Mouse (Mus musculus) liver, postnatal 0 days (tissue): ENCODE data around the gene Fyb. TPM values are rescaled to one million over a fixed set of nuclear protein-coding genes. Genes with fewer than 3 reads are reported as not detected.

Experiments used
- ATAC-seq: fragments of 200-750 bp; cut with Nextera tagmentation; 2 replicates; pipeline ENCODE4 v1.8.0; 2017; ENCODE audit warnings: mild to moderate bottlenecking, moderate library complexity
- DNase-seq: peaks from one replicate; pipeline ENCODE4 v3.0.0-alpha.2; 2016
- H3K27ac ChIP-seq: fragments of 300-500 bp; sonication (generic); 2 replicates; pipeline ENCODE4 v1.5.1; 2014; ENCODE audit warnings: antibody characterized with exemption, moderate library complexity, mild to moderate bottlenecking, low read depth
- H3K27me3 ChIP-seq: fragments of 300-500 bp; sonication (generic); 2 replicates; pipeline ENCODE4 v1.6.1; 2014; ENCODE audit warnings: low read length, control low read depth, mixed read lengths; ENCODE audit not compliant: insufficient read depth
- H3K36me3 ChIP-seq: fragments of 300-500 bp; sonication (generic); replicated peaks from 2 replicates; pipeline ENCODE4 v1.6.1; 2014; ENCODE audit warnings: mild to moderate bottlenecking, control low read depth, low read length, moderate library complexity, mixed read lengths; ENCODE audit not compliant: insufficient read depth
- H3K4me1 ChIP-seq: fragments of 300-500 bp; sonication (generic); 2 replicates; pipeline ENCODE4 v1.6.1; 2014; ENCODE audit warnings: antibody characterized with exemption, mild to moderate bottlenecking, control low read depth; ENCODE audit not compliant: insufficient read depth
- H3K4me2 ChIP-seq: fragments of 300-500 bp; sonication (generic); 2 replicates; pipeline ENCODE4 v1.6.1; 2014; ENCODE audit warnings: low read depth, mild to moderate bottlenecking, low read length, moderate library complexity, mixed read lengths
- H3K4me3 ChIP-seq: fragments of 300-500 bp; sonication (generic); 2 replicates; pipeline ENCODE4 v1.5.1; 2014; ENCODE audit warnings: low read depth, low read length
- H3K9ac ChIP-seq: fragments of 300-500 bp; sonication (generic); replicated peaks from 2 replicates; pipeline ENCODE4 v1.6.1; 2014; ENCODE audit warnings: mild to moderate bottlenecking, moderate library complexity
- H3K9me3 ChIP-seq: fragments of 300-500 bp; sonication (generic); 2 replicates; pipeline ENCODE4 v1.6.1; 2016; ENCODE audit warnings: mild to moderate bottlenecking, control low read depth, low read length, mixed read lengths
- CTCF ChIP-seq: sonication (generic); IDR thresholded peaks from 2 replicates; pipeline ENCODE4 v1.5.1; 2016; ENCODE audit warnings: antibody characterized with exemption, low read depth
- EP300 ChIP-seq: IDR thresholded peaks from 2 replicates; pipeline ENCODE4 v1.6.1; 2016; ENCODE audit warnings: antibody characterized with exemption, low read depth, mild to moderate bottlenecking
- WGBS: fragments of 180-500 bp; shearing (Covaris S2); extraction: QIAGEN DNeasy Blood & Tissue Kit; methylation state at CpG from one replicate; pipeline ENCODE4 v1.1.7; 2014; ENCODE audit not compliant: insufficient replicate concordance; 5-methylcytosine and 5-hydroxymethylcytosine counted together
- polyA plus RNA-seq: library from polyadenylated mRNA; unstranded; fragments of >200 nt; fragmentation: Nextera tagmentation; extraction: Ambion mirVana; gene quantifications from 2 replicates; pipeline ENCODE4 v1.2.1, GENCODE M21; 2015

Gene Fyb
- polyA plus RNA-seq, 1 experiment from 2014 or later: 29.7 TPM

DNA sequence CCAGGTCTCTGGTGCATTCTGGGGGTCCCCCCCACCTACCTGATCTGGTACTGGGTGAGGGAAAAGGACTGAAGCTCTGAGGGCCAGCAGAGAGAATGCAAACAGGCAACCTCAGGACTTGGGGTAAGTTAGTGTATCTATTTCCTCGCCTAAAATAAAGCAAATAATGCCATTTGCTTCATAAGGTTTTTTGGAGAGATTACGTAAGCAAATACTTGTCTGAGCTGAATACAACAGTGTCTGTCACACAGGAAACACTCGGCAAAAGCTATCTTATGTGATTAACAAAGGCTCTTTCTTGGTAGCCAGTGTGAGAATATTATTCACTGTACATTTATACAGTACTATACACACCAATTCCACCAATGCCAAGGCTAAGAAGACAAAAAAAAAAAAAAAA lies 76.0 kb downstream of the Fyb start:
- Histone ChIP-seq H3K27me3 (no peaks in the 10 kb centered on the region), H3K4me1 (no peaks in the 10 kb centered on the region), H3K36me3 (no peaks in the 10 kb centered on the region), H3K4me3 (no peak overlapping the region), H3K9me3 (no peaks in the 10 kb centered on the region), H3K4me2 (no peak overlapping the region), H3K9ac (no peak overlapping the region), H3K27ac (no peak overlapping the region)
- TF ChIP-seq CTCF (no peak), EP300 (no peak)
- WGBS: 58% methylated on average over 3 of the region's 3 CpGs
- DNase-seq: no peak
- ATAC-seq: no peak

- ATAC-seq: no peak
- no peak overlapping the region for H3K9ac ChIP-seq
- H3K4me1 ChIP-seq: no peaks in the 10 kb centered on the region
- 63% methylated on average over 1 of the region's 1 CpGs for WGBS
- TF ChIP-seq EP300: no peak
- TF ChIP-seq CTCF: no peak
- H3K27ac ChIP-seq: no peak overlapping the region
- no peak overlapping the region for H3K4me3 ChIP-seq
- no peak for DNase-seq
- no peaks in the 10 kb centered on the region for H3K27me3 ChIP-seq
- no peak overlapping the region for H3K4me2 ChIP-seq
- no peaks in the 10 kb centered on the region for H3K36me3 ChIP-seq
- no peaks in the 10 kb centered on the region for H3K9me3 ChIP-seq
Measured at GRCm38 (mm10) chr15:6600314-6600713, 77.7 kb downstream of the Fyb start.

- Histone ChIP-seq H3K4me3 (no peak overlapping the region), H3K27ac (peak overlapping the region; percentile 41; the same call in 1 of the 2 replicates), H3K4me2 (no peak overlapping the region), H3K9ac (no peak overlapping the region), H3K9me3 (no peaks in the 10 kb centered on the region), H3K4me1 (no peaks in the 10 kb centered on the region), H3K36me3 (no peaks in the 10 kb centered on the region), H3K27me3 (no peaks in the 10 kb centered on the region)
- TF ChIP-seq EP300 (no peak), CTCF (no peak)
- ATAC-seq (peak; percentile 23; the same call in 1 of the 2 replicates), DNase-seq (no peak)
- WGBS: 41% methylated on average over 6 of the region's 6 CpGs
Measured at GRCm38 (mm10) chr15:6601330-6601729, 78.7 kb downstream of the Fyb start.

DNA sequence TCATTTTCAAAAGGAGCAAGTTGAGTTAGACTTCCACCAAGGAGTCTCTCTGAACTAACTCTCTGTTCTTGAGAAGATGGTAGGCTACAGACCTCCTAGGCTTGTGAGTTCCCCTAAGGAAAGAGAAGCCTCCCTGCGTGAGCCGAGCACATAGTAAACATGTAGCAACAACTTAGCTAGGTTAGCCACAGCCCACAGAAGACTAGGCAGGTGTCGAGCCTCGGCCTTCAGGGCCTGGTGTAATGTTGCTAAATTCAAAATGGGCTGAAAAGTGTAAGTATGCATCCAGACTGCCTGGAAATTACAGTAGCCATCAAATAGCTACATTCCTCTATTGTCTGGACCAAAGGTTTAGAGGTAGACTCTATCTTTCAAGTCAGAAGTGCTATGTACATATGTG lies 79.3 kb downstream of the Fyb start:
- DNase-seq: no peak
- no peak overlapping the region for H3K9ac ChIP-seq
- no peaks in the 10 kb centered on the region for H3K4me1 ChIP-seq
- H3K27me3 ChIP-seq: no peaks in the 10 kb centered on the region
- no peak overlapping the region for H3K4me2 ChIP-seq
- H3K9me3 ChIP-seq: no peaks in the 10 kb centered on the region
- H3K36me3 ChIP-seq: no peaks in the 10 kb centered on the region
- no peak for ATAC-seq
- TF ChIP-seq EP300 (no peak), CTCF (no peak)
- H3K4me3 ChIP-seq: no peak overlapping the region
- 65% methylated on average over 4 of the region's 4 CpGs for WGBS
- H3K27ac ChIP-seq: peak overlapping the region; percentile 51

DNA sequence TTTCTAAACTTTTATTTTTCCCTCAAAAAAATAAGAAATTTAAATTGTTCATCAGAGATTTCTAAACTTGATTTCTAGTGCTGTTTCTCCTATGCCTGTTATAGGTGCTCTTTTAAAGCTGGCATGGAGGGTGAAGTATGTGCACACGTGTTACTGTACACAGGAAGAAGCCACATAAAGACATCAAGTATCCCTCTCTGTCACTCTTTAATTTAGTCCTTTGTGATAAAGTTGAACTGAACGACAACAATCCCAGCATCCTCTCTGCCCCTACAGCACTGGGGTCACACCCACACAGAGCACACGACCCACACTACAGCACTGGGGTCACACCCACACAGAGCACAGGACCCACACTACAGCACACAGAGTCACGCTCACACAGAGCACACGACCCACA lies 88.0 kb downstream of the Fyb start:
- Histone ChIP-seq H3K27ac (no peak overlapping the region), H3K4me1 (no peaks in the 10 kb centered on the region), H3K4me3 (no peak overlapping the region), H3K27me3 (no peaks in the 10 kb centered on the region), H3K9me3 (no peaks in the 10 kb centered on the region), H3K36me3 (no peaks in the 10 kb centered on the region), H3K4me2 (no peak overlapping the region), H3K9ac (no peak overlapping the region)
- DNase-seq (no peak), ATAC-seq (no peak)
- no peak for TF ChIP-seq CTCF
- TF ChIP-seq EP300: no peak
- WGBS: 75% methylated on average over 5 of the region's 5 CpGs

- no peak overlapping the region for H3K4me2 ChIP-seq
- no peak for DNase-seq
- H3K9ac ChIP-seq: no peak overlapping the region
- no peak overlapping the region for H3K27ac ChIP-seq
- no peaks in the 10 kb centered on the region for H3K27me3 ChIP-seq
- no peaks in the 10 kb centered on the region for H3K36me3 ChIP-seq
- H3K9me3 ChIP-seq: no peaks in the 10 kb centered on the region
- TF ChIP-seq EP300 (no peak), CTCF (no peak)
- ATAC-seq: no peak
- no peak overlapping the region for H3K4me3 ChIP-seq
- 76% methylated on average over 3 of the region's 3 CpGs for WGBS
- H3K4me1 ChIP-seq: no peaks in the 10 kb centered on the region
Measured at GRCm38 (mm10) chr15:6612835-6613234, 90.2 kb downstream of the Fyb start.
